Mouse (Mus musculus): Measurements from ENCODE around the gene Mansc4.

DNA sequence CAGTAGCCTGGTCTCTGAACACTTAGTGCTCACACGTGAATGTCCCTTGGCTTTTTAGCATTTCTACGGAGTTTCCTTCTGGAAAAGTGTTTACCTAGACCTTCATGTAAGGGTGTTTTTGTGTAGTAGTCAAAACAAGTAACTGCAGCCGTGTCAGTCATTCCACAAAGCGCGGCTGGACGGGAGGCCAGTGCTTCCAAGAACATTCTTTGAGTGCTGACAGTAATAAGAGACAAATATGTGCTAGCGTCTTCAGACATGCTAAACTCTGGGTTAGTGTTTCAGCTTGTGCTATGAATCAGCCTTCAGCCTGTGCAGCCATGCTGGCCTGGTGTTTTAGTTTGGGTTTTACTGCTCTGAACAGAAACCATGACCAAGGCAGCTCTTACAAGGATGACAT, 24.1 kb downstream of the Mansc4 start:
- no peak for TF ChIP-seq CTCF (IDR thresholded peaks at IDR 0.05; ENCODE audit: low read depth, low read length)
- no peak for TF ChIP-seq POLR2A (IDR thresholded peaks at IDR 0.05; ENCODE audit: insufficient read depth, low read length)

All from ES-Bruce4 (cell line).